ENCODE assay signal across 29 mouse cellular contexts in the genomic region with DNA sequence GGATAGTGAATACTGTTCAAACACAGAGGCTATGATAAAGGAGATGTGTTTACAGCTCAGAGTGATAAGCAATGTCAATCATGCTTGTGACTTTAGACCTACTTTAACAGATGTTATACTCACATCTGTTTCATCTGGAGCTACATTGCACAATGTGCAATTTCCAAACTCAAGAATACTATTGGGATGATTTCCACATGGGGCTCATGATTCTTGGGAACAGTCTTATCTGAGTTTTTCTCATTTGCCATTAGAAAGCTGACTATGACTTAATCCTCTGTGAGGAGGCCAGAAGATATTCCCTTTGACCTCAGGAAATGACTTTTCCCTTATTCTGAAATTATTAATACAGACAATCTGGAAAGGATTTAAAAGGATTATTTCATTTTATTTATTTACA.
DNase-seq lines count a peak whose midpoint lies in the region; ATAC-seq and TF ChIP-seq lines count a peak whose summit lies in the region.
"Had no signal": no experiment of that assay in that cellular context is flagged by ENCODE, and none has a peak within 500 bp of the region (broad histone marks: within the 10 kb centered on the region; RNA-seq: fewer than 3 reads in every experiment).

No protein-coding gene starts in this region.

- TF ChIP-seq EP300 in heart, adult 2 months (IDR thresholded peaks at IDR 0.05; ENCODE audit: insufficient read depth, low read depth, low read length): no peak
- TF ChIP-seq EP300 in lung, postnatal 0 days (IDR thresholded peaks at IDR 0.05): no peak

- no peak for ATAC-seq in lung, postnatal 0 days
- ATAC-seq: activated CD4-positive, CD25-positive, alpha-beta regulatory T cell, adult 4 months; forebrain, embryonic 15.5 days; hindbrain, postnatal 0 days; inflammation-experienced regulatory T-cells, adult 6 months; intestine, embryonic 16.5 days had no signal

- no peak for TF ChIP-seq POLR2A in heart, adult 2 months (IDR thresholded peaks at IDR 0.05; ENCODE audit: insufficient read depth, low read depth, low read length)

- H3K9ac ChIP-seq in heart, adult 2 months (ENCODE audit: low read depth, low read length): no peak overlapping the region
- H3K9ac ChIP-seq in lung, postnatal 0 days (replicated peaks; ENCODE audit: low read depth): no peak overlapping the region
- H3K9ac ChIP-seq: embryonic facial prominence, embryonic 13.5 days; forebrain, embryonic 12.5 days; forebrain, embryonic 15.5 days; heart, embryonic 13.5 days; hindbrain, embryonic 14.5 days had no signal

- DNase-seq in gastrocnemius, adult 18-20 months (ENCODE audit: low spot score): peak; percentile 23
- no peak for DNase-seq in gastrocnemius, postnatal 10 days
- DNase-seq in heart, adult 9 months (ENCODE audit: low spot score in 2 of 2): peak; percentile 64 to 69
- no peak for DNase-seq in heart, adult 2 months
- no peak for DNase-seq in layer of hippocampus, adult 2 months (ENCODE audit: low spot score in 2 of 2)
- no peak for DNase-seq in layer of hippocampus, adult 8-10 months (ENCODE audit: low spot score in 2 of 2)
- peak; percentile 32 for DNase-seq in lung, postnatal 0 days (ENCODE audit: low spot score)
- no peak for DNase-seq in lung, postnatal 14 days
- DNase-seq: adrenal gland, adult 8-10 months; adrenal gland, postnatal 25 days; cerebellum, adult 11-12 months; cerebellum, adult 8-10 months; cerebellum, postnatal 10 days; cerebellum, postnatal 36 days; embryo, embryonic 11 days; gastrocnemius, adult 2 months; gastrocnemius, postnatal 25 days; heart, postnatal 4 days had no signal

- H3K9me3 ChIP-seq in lung, postnatal 0 days (ENCODE audit: low read length): no peaks in the 10 kb centered on the region
- H3K9me3 ChIP-seq: embryonic facial prominence, embryonic 10.5 days; embryonic facial prominence, embryonic 13.5 days; forebrain, embryonic 12.5 days; forebrain, embryonic 15.5 days; heart, embryonic 13.5 days had no signal

- H3K27ac ChIP-seq in heart, adult 2 months: no peak overlapping the region
- peak overlapping the region; percentile 24; the same call in 1 of the 2 replicates for H3K27ac ChIP-seq in layer of hippocampus, adult 2 months
- no peak overlapping the region for H3K27ac ChIP-seq in lung, postnatal 0 days (ENCODE audit: low read length)
- H3K27ac ChIP-seq: embryonic facial prominence, embryonic 10.5 days; embryonic facial prominence, embryonic 13.5 days; forebrain, embryonic 12.5 days; forebrain, embryonic 15.5 days; gastrocnemius, adult 2 months; heart, embryonic 13.5 days; hindbrain, embryonic 14.5 days; hindbrain, postnatal 0 days had no signal

- H3K4me1 ChIP-seq in heart, adult 2 months (ENCODE audit: control insufficient read depth, insufficient read depth, low read length): no peaks in the 10 kb centered on the region
- H3K4me1 ChIP-seq in lung, postnatal 0 days (ENCODE audit: insufficient read depth, low read depth, low read length): no peaks in the 10 kb centered on the region
- H3K4me1 ChIP-seq: embryonic facial prominence, embryonic 10.5 days; forebrain, embryonic 12.5 days; heart, embryonic 13.5 days had no signal

- H3K4me2 ChIP-seq in lung, postnatal 0 days (replicated peaks; ENCODE audit: low read depth, low read length): no peak overlapping the region
- H3K4me2 ChIP-seq: embryonic facial prominence, embryonic 13.5 days; forebrain, embryonic 12.5 days; forebrain, embryonic 15.5 days; heart, embryonic 13.5 days; hindbrain, embryonic 14.5 days had no signal

- no peak for TF ChIP-seq CTCF in heart, adult 2 months (IDR thresholded peaks at IDR 0.05)
- no peak for TF ChIP-seq CTCF in layer of hippocampus, adult 2 months (conservative IDR thresholded peaks at IDR 0.05)
- no peak for TF ChIP-seq CTCF in lung, postnatal 0 days (IDR thresholded peaks at IDR 0.05)

- intact Hi-C loops in heart, adult 2 months (cut with DNase I): loop anchor here (5.0 kb wide), 2 partner anchors 227 to 342 kb away; no protein-coding TSS in a partner anchor

- H3K79me2 ChIP-seq in heart, adult 2 months (replicated peaks; ENCODE audit: control insufficient read depth, insufficient read depth, low read length): no peaks in the 10 kb centered on the region

- H3K36me3 ChIP-seq in heart, adult 2 months (ENCODE audit: control insufficient read depth, insufficient read depth, low read length): no peaks in the 10 kb centered on the region
- no peaks in the 10 kb centered on the region for H3K36me3 ChIP-seq in lung, postnatal 0 days (ENCODE audit: insufficient read depth, low read length)
- H3K36me3 ChIP-seq: embryonic facial prominence, embryonic 10.5 days; embryonic facial prominence, embryonic 13.5 days; forebrain, embryonic 12.5 days; forebrain, embryonic 15.5 days; heart, embryonic 13.5 days had no signal

- H3K27me3 ChIP-seq in heart, adult 2 months (ENCODE audit: control insufficient read depth, insufficient read depth, low read length): no peaks in the 10 kb centered on the region
- no peaks in the 10 kb centered on the region for H3K27me3 ChIP-seq in lung, postnatal 0 days (replicated peaks; ENCODE audit: insufficient read depth, low read length)
- H3K27me3 ChIP-seq: embryonic facial prominence, embryonic 13.5 days; forebrain, embryonic 12.5 days; forebrain, embryonic 15.5 days; heart, embryonic 13.5 days had no signal

- no peak overlapping the region for H3K4me3 ChIP-seq in heart, adult 2 months
- no peak overlapping the region for H3K4me3 ChIP-seq in layer of hippocampus, adult 2 months
- H3K4me3 ChIP-seq in lung, postnatal 0 days (ENCODE audit: low read depth, low read length): no peak overlapping the region
- H3K4me3 ChIP-seq: embryonic facial prominence, embryonic 10.5 days; embryonic facial prominence, embryonic 13.5 days; erythroblast, embryonic 14.5 days; forebrain, embryonic 12.5 days; forebrain, embryonic 15.5 days; gastrocnemius, adult 2 months; heart, embryonic 13.5 days had no signal

Comparison
In these comparisons a context has a peak if more than half of its experiments do, and no peak if none do; other contexts are left out.
1. DNase-seq: peak in gastrocnemius, adult 18-20 months (single experiment), heart, adult 9 months (2 of 2) and lung, postnatal 0 days (single experiment); none in gastrocnemius, postnatal 10 days (single experiment), heart, adult 2 months (0 of 2), layer of hippocampus, adult 2 months (0 of 2), layer of hippocampus, adult 8-10 months (0 of 2) and lung, postnatal 14 days (single experiment).